Mouse (Mus musculus) cortical plate, adult 2 months (tissue): ENCODE results near the gene Pip4k2b.

Experiments used
- CTCF ChIP-seq: fragments of 200-500 bp; IDR thresholded peaks from 2 replicates; pipeline ENCODE4 v1.5.1; 2011; ENCODE audit warnings: mild to moderate bottlenecking, control low read depth, low read length; ENCODE audit not compliant: insufficient read depth; ENCODE audit errors: extremely low read depth
- POLR2A ChIP-seq: fragments of 200-500 bp; IDR thresholded peaks from 2 replicates; pipeline ENCODE4 v1.6.1; 2011; ENCODE audit warnings: mild to moderate bottlenecking, low read length, control low read depth; ENCODE audit not compliant: insufficient read depth; ENCODE audit errors: extremely low read depth

DNA sequence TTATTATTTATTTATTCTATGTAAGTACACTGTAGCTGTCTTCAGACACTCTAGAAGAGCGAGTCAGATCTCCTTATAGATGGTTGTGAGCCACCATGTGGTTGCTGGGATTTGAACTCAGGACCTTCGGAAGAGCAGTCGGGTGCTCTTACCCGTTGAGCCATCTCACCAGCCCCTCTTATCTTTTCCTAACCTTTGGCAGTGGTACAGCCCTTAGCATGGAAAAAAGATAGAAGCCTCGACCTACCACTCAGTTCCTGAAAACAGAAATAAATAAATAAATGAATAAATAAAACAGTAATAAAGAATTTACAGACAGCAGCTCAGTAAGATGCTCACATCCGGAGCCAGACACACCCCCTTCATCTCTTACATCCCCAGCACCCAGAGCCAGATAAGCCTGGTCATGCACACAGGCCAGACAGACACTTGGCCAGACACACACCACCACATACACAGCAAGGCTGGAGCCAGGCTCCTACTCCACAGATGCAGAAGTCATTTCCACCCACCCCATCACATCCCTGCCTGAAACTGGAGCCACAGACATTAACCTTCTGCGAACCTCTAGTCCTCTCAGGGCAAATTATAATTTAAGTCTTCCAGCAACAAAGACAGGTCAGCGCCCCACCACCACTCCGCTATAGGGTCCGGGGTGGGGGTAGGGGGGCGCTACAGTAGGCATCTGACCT lies 47.2 kb downstream of the Pip4k2b start:
- no peak for TF ChIP-seq POLR2A
- TF ChIP-seq CTCF, result no peak
